Mouse (Mus musculus): ENCODE data around the gene Tarbp1.

GRCm38 (mm10) chr8:126429635-126430034 lies 45.2 kb downstream of the Tarbp1 start:
- no peak for TF ChIP-seq GATA1 (IDR thresholded peaks at IDR 0.05; ENCODE audit: borderline replicate concordance, low read length)
- TF ChIP-seq FLI1 (IDR thresholded peaks at IDR 0.05; ENCODE audit: low read length) = no peak
